Mouse (Mus musculus): Measurements from ENCODE around the gene Abca7. TPM values are rescaled to one million over a fixed set of nuclear protein-coding genes. Genes with fewer than 3 reads are reported as not detected.

Abca7 gene
- polyA plus RNA-seq, 1 experiment from 2014 or later = 6.3 TPM

DNA sequence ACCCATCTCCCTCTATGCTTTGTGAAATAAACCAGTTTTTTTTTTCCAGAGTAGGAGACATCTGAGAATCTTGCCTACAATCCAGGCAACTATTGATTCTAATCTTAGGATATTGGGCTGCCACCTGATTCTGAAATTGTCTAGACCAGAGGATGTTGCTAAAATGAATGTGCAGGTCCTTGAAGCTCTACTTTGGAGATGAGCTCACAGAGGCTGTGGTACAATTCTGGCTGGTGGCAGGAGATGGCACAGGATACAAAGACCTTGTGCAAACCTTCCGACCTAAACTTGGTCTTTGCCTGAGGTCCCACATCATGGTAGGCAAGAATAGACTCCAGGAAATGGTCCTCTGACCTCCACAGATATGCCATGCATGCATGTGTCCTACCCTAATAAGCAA lies 658 bp upstream of the Abca7 start:
- Histone ChIP-seq H3K4me1 (ENCODE audit: control insufficient read depth, insufficient read depth, low read length) (peaks cover 14% of the 10 kb centered on the region), H3K27me3 (ENCODE audit: control insufficient read depth, insufficient read depth, low read length) (no peaks in the 10 kb centered on the region), H3K9me3 (replicated peaks; ENCODE audit: control insufficient read depth, low read length) (peaks cover 6% of the 10 kb centered on the region; the same call in 1 of the 2 replicates), H3K4me3 (replicated peaks; ENCODE audit: low read length) (no peak overlapping the region), H3K36me3 (ENCODE audit: control insufficient read depth, insufficient read depth, low read length) (peaks cover 27% of the 10 kb centered on the region), H3K4me2 (ENCODE audit: low read depth, low read length) (no peak overlapping the region), H3K9ac (ENCODE audit: low read length) (no peak overlapping the region), H3K27ac (ENCODE audit: low read length) (peak overlapping the region; percentile 13; the same call in 1 of the 2 replicates)
- ATAC-seq (ENCODE audit: insufficient read depth, low FRiP score) = no peak
- 78% methylated on average over 1 of the region's 1 CpGs for WGBS

GRCm38 (mm10) chr10:79997034-79997760 lies 903 bp downstream of the Abca7 start:
- peak; percentile 45 for ATAC-seq (ENCODE audit: insufficient read depth, low FRiP score)
- H3K4me2 ChIP-seq (ENCODE audit: low read depth, low read length) = peak overlapping the region; percentile 88
- no peaks in the 10 kb centered on the region for H3K9me3 ChIP-seq (replicated peaks; ENCODE audit: control insufficient read depth, low read length)
- H3K4me3 ChIP-seq (replicated peaks; ENCODE audit: low read length) = peak overlapping the region; percentile 50
- H3K27ac ChIP-seq (ENCODE audit: low read length) = peak overlapping the region; percentile 63
- under 1% methylated on average over 35 of the region's 35 CpGs for WGBS
- peak overlapping the region; percentile 72 for H3K9ac ChIP-seq (ENCODE audit: low read length)
- no peaks in the 10 kb centered on the region for H3K27me3 ChIP-seq (ENCODE audit: control insufficient read depth, insufficient read depth, low read length)
- H3K4me1 ChIP-seq (ENCODE audit: control insufficient read depth, insufficient read depth, low read length) = peaks cover 14% of the 10 kb centered on the region
- H3K36me3 ChIP-seq (ENCODE audit: control insufficient read depth, insufficient read depth, low read length) = peaks cover 13% of the 10 kb centered on the region

DNA sequence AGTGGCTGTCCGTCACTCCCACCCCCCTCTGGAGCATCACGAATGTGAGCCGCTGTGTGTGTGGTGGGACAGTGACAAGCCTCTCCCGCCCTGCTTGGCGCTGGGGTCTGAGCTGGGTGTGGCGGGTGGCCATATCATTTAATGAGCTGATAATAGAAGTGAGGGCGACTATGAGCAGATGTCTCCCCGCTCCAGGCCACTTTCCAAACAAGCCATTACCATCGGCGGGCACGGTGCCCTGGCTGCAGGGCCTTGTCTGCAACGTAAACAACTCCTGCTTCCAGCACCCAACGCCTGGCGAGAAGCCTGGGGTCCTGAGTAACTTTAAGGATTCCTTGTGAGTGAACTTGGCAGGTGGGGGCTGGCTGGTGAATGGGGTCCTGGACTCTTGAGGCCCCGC lies 1.5 kb downstream of the Abca7 start:
- Histone ChIP-seq H3K36me3 (ENCODE audit: control insufficient read depth, insufficient read depth, low read length) (peaks cover 9% of the 10 kb centered on the region), H3K9ac (ENCODE audit: low read length) (peak overlapping the region; percentile 29; the same call in 1 of the 2 replicates), H3K27me3 (ENCODE audit: control insufficient read depth, insufficient read depth, low read length) (no peaks in the 10 kb centered on the region), H3K4me2 (ENCODE audit: low read depth, low read length) (peak overlapping the region; percentile 88), H3K27ac (ENCODE audit: low read length) (peak overlapping the region; percentile 63; the same call in 1 of the 2 replicates), H3K4me1 (ENCODE audit: control insufficient read depth, insufficient read depth, low read length) (peaks cover 14% of the 10 kb centered on the region), H3K4me3 (replicated peaks; ENCODE audit: low read length) (peak overlapping the region; percentile 50), H3K9me3 (replicated peaks; ENCODE audit: control insufficient read depth, low read length) (no peaks in the 10 kb centered on the region)
- ATAC-seq (ENCODE audit: insufficient read depth, low FRiP score) = no peak
- WGBS = 10% methylated on average over 15 of the region's 15 CpGs

DNA sequence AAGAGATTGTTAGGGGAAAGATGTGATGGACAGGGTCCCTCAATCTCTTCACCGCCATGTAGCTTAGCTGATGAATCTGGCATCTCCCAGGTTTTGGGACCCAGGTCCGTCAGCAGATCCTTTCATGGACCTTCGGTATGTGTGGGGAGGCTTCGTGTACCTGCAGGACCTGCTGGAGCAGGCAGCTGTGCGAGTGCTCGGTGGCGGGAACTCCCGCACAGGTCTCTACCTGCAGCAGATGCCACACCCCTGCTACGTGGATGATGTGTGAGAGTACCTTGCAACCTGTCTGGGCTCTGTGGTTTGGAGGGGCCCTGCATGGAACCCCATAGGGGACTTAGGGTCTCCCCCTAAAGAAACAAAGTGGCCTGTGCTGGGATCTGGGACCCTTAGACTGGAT lies 5.7 kb downstream of the Abca7 start:
- no peak overlapping the region for H3K9ac ChIP-seq (ENCODE audit: low read length)
- H3K27me3 ChIP-seq (ENCODE audit: control insufficient read depth, insufficient read depth, low read length) = no peaks in the 10 kb centered on the region
- H3K36me3 ChIP-seq (ENCODE audit: control insufficient read depth, insufficient read depth, low read length) = no peaks in the 10 kb centered on the region
- WGBS = 57% methylated on average over 9 of the region's 9 CpGs
- H3K9me3 ChIP-seq (replicated peaks; ENCODE audit: control insufficient read depth, low read length) = no peaks in the 10 kb centered on the region
- no peak overlapping the region for H3K4me3 ChIP-seq (replicated peaks; ENCODE audit: low read length)
- peaks cover 24% of the 10 kb centered on the region for H3K4me1 ChIP-seq (ENCODE audit: control insufficient read depth, insufficient read depth, low read length)
- no peak overlapping the region for H3K4me2 ChIP-seq (ENCODE audit: low read depth, low read length)
- peak overlapping the region; percentile 35 for H3K27ac ChIP-seq (ENCODE audit: low read length)
- peak; percentile 35; the same call in 1 of the 2 replicates for ATAC-seq (ENCODE audit: insufficient read depth, low FRiP score)

DNA sequence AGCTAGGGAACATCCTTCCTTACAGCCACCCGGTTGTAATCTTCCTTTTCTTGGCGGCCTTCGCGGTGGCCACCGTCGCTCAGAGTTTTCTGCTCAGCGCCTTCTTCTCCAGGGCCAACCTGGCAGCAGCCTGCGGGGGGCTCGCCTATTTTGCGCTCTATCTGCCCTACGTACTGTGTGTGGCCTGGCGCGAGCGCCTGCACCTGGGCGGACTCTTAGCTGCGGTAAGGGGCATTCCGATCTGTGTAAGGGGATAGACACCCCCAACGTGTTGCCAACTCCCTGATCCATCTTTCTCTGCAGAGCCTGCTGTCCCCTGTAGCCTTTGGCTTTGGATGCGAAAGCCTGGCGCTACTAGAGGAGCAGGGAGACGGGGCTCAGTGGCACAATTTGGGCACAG lies 6.5 kb downstream of the Abca7 start:
- no peak for ATAC-seq (ENCODE audit: insufficient read depth, low FRiP score)
- H3K4me2 ChIP-seq (ENCODE audit: low read depth, low read length) = no peak overlapping the region
- H3K4me1 ChIP-seq (ENCODE audit: control insufficient read depth, insufficient read depth, low read length) = peaks cover 19% of the 10 kb centered on the region
- no peak overlapping the region for H3K4me3 ChIP-seq (replicated peaks; ENCODE audit: low read length)
- H3K27ac ChIP-seq (ENCODE audit: low read length) = no peak overlapping the region
- H3K9ac ChIP-seq (ENCODE audit: low read length) = peak overlapping the region; percentile 41
- 37% methylated on average over 21 of the region's 21 CpGs for WGBS
- H3K9me3 ChIP-seq (replicated peaks; ENCODE audit: control insufficient read depth, low read length) = no peaks in the 10 kb centered on the region
- H3K27me3 ChIP-seq (ENCODE audit: control insufficient read depth, insufficient read depth, low read length) = no peaks in the 10 kb centered on the region
- H3K36me3 ChIP-seq (ENCODE audit: control insufficient read depth, insufficient read depth, low read length) = no peaks in the 10 kb centered on the region

GRCm38 (mm10) chr10:80003374-80004232 lies 7.3 kb downstream of the Abca7 start:
- Histone ChIP-seq H3K27me3 (ENCODE audit: control insufficient read depth, insufficient read depth, low read length) (no peaks in the 10 kb centered on the region), H3K9ac (ENCODE audit: low read length) (peak overlapping the region; percentile 41; the same call in 1 of the 2 replicates), H3K4me3 (replicated peaks; ENCODE audit: low read length) (no peak overlapping the region), H3K4me2 (ENCODE audit: low read depth, low read length) (no peak overlapping the region), H3K9me3 (replicated peaks; ENCODE audit: control insufficient read depth, low read length) (no peaks in the 10 kb centered on the region), H3K4me1 (ENCODE audit: control insufficient read depth, insufficient read depth, low read length) (peaks cover 14% of the 10 kb centered on the region), H3K27ac (ENCODE audit: low read length) (peak overlapping the region; percentile 43; the same call in 1 of the 2 replicates), H3K36me3 (ENCODE audit: control insufficient read depth, insufficient read depth, low read length) (no peaks in the 10 kb centered on the region)
- WGBS = 63% methylated on average over 9 of the region's 9 CpGs
- ATAC-seq (ENCODE audit: insufficient read depth, low FRiP score) = no peak

GRCm38 (mm10) chr10:80004233-80004705 lies 8.0 kb downstream of the Abca7 start:
- 85% methylated on average over 8 of the region's 8 CpGs for WGBS
- no peak overlapping the region for H3K27ac ChIP-seq (ENCODE audit: low read length)

GRCm38 (mm10) chr10:80011740-80012139 lies 15.4 kb downstream of the Abca7 start:
- ATAC-seq (ENCODE audit: insufficient read depth, low FRiP score) = no peak
- Histone ChIP-seq H3K36me3 (ENCODE audit: control insufficient read depth, insufficient read depth, low read length) (peaks cover 17% of the 10 kb centered on the region), H3K4me1 (ENCODE audit: control insufficient read depth, insufficient read depth, low read length) (no peaks in the 10 kb centered on the region), H3K9ac (ENCODE audit: low read length) (no peak overlapping the region), H3K27ac (ENCODE audit: low read length) (no peak overlapping the region), H3K27me3 (ENCODE audit: control insufficient read depth, insufficient read depth, low read length) (peaks cover 20% of the 10 kb centered on the region), H3K9me3 (replicated peaks; ENCODE audit: control insufficient read depth, low read length) (peaks cover 15% of the 10 kb centered on the region), H3K4me3 (replicated peaks; ENCODE audit: low read length) (no peak overlapping the region), H3K4me2 (ENCODE audit: low read depth, low read length) (no peak overlapping the region)
- 85% methylated on average over 6 of the region's 6 CpGs for WGBS

More at GRCm38 (mm10) chr10:80004233-80004705, 8.0 kb downstream of the Abca7 start:
- Histone ChIP-seq H3K9me3 (replicated peaks; ENCODE audit: control insufficient read depth, low read length) (no peaks in the 10 kb centered on the region), H3K36me3 (ENCODE audit: control insufficient read depth, insufficient read depth, low read length) (no peaks in the 10 kb centered on the region), H3K9ac (ENCODE audit: low read length) (no peak overlapping the region), H3K27me3 (ENCODE audit: control insufficient read depth, insufficient read depth, low read length) (no peaks in the 10 kb centered on the region), H3K4me2 (ENCODE audit: low read depth, low read length) (no peak overlapping the region), H3K4me3 (replicated peaks; ENCODE audit: low read length) (no peak overlapping the region), H3K4me1 (ENCODE audit: control insufficient read depth, insufficient read depth, low read length) (peaks cover 14% of the 10 kb centered on the region)
- ATAC-seq (ENCODE audit: insufficient read depth, low FRiP score) = no peak

- H3K4me1 ChIP-seq (ENCODE audit: control insufficient read depth, insufficient read depth, low read length) = peaks cover 5% of the 10 kb centered on the region
- H3K27me3 ChIP-seq (ENCODE audit: control insufficient read depth, insufficient read depth, low read length) = peaks cover 20% of the 10 kb centered on the region
- H3K36me3 ChIP-seq (ENCODE audit: control insufficient read depth, insufficient read depth, low read length) = peaks cover 17% of the 10 kb centered on the region
- no peak overlapping the region for H3K4me3 ChIP-seq (replicated peaks; ENCODE audit: low read length)
- WGBS = 44% methylated on average over 25 of the region's 25 CpGs
- no peak overlapping the region for H3K4me2 ChIP-seq (ENCODE audit: low read depth, low read length)
- ATAC-seq (ENCODE audit: insufficient read depth, low FRiP score) = no peak
- H3K27ac ChIP-seq (ENCODE audit: low read length) = no peak overlapping the region
- peaks cover 15% of the 10 kb centered on the region for H3K9me3 ChIP-seq (replicated peaks; ENCODE audit: control insufficient read depth, low read length)
- H3K9ac ChIP-seq (ENCODE audit: low read length) = no peak overlapping the region
Observed at GRCm38 (mm10) chr10:80013609-80014008, 17.3 kb downstream of the Abca7 start.
